Mouse (Mus musculus) G1E (cell line): ENCODE measurements around the gene Slc22a17.

Experiments
- CTCF ChIP-seq: IDR thresholded peaks from 2 replicates; pipeline ENCODE4 v1.5.1; 2012; ENCODE audit warnings: low read depth, low read length, inconsistent platforms, mixed read lengths
- GATA2 ChIP-seq: IDR thresholded peaks from 2 replicates; pipeline ENCODE4 v1.6.1; 2012; ENCODE audit warnings: low read depth, low read length, inconsistent platforms, borderline replicate concordance
- POLR2AphosphoS5 ChIP-seq: IDR thresholded peaks from 2 replicates; pipeline ENCODE4 v1.6.1; 2012; ENCODE audit warnings: low read depth, low read length, inconsistent platforms; ENCODE audit not compliant: insufficient replicate concordance

- TF ChIP-seq CTCF (no peak), POLR2AphosphoS5 (no peak), GATA2 (no peak)
These were observed 38.7 kb upstream of the Slc22a17 start for GRCm38 (mm10) chr14:54951587-54951986.
